Mouse (Mus musculus) kidney, embryonic 14.5 days (tissue): ENCODE data around the gene Serpinf2. TPM values are rescaled to one million over a fixed set of nuclear protein-coding genes. Genes with fewer than 3 reads are reported as not detected.

ENCODE experiments used
- ATAC-seq: fragments of 200-750 bp; cut with Nextera tagmentation; 2 replicates; pipeline ENCODE4 v1.8.0; 2017; ENCODE audit warnings: moderate number of reproducible peaks, mild to moderate bottlenecking, moderate TSS enrichment, moderate library complexity; ENCODE audit not compliant: low FRiP score, low TSS enrichment
- H3K27ac ChIP-seq: fragments of 300-500 bp; sonication (generic); 2 replicates; pipeline ENCODE4 v1.5.1; 2014; ENCODE audit warnings: low read depth, mild to moderate bottlenecking, low read length, moderate library complexity, mixed read lengths
- H3K27me3 ChIP-seq: fragments of 300-500 bp; sonication (generic); 2 replicates; pipeline ENCODE4 v1.6.1; 2014; ENCODE audit warnings: mild to moderate bottlenecking, low read length; ENCODE audit not compliant: control insufficient read depth, insufficient read depth
- H3K36me3 ChIP-seq: fragments of 300-500 bp; sonication (generic); 2 replicates; pipeline ENCODE4 v1.6.1; 2014; ENCODE audit warnings: low read length, mixed read lengths; ENCODE audit not compliant: control insufficient read depth, insufficient read depth
- H3K4me1 ChIP-seq: fragments of 300-500 bp; sonication (generic); 2 replicates; pipeline ENCODE4 v1.6.1; 2014; ENCODE audit warnings: low read length, mixed read lengths; ENCODE audit not compliant: control insufficient read depth, insufficient read depth
- H3K4me2 ChIP-seq: fragments of 300-500 bp; sonication (generic); replicated peaks from 2 replicates; pipeline ENCODE4 v1.6.1; 2014; ENCODE audit warnings: low read depth, mild to moderate bottlenecking, low read length
- H3K4me3 ChIP-seq: fragments of 300-500 bp; sonication (generic); 2 replicates; pipeline ENCODE4 v1.5.1; 2014; ENCODE audit warnings: mild to moderate bottlenecking, low read length
- H3K9ac ChIP-seq: fragments of 300-500 bp; sonication (generic); 2 replicates; pipeline ENCODE4 v1.6.1; 2014; ENCODE audit warnings: low read depth, mild to moderate bottlenecking, low read length, moderate library complexity
- H3K9me3 ChIP-seq: fragments of 300-500 bp; sonication (generic); 2 replicates; pipeline ENCODE4 v1.6.1; 2016; ENCODE audit warnings: low read length; ENCODE audit not compliant: control insufficient read depth
- WGBS: fragments of 180-500 bp; shearing (Covaris S2); extraction: QIAGEN DNeasy Blood & Tissue Kit; methylation state at CpG from one replicate; pipeline ENCODE4 v1.1.7; 2014; 5-methylcytosine and 5-hydroxymethylcytosine counted together
- polyA plus RNA-seq: library from polyadenylated mRNA; unstranded; fragments of >200 nt; fragmentation: Nextera tagmentation; extraction: Ambion mirVana; gene quantifications from 2 replicates; pipeline ENCODE4 v1.2.1, GENCODE M21; 2014

Serpinf2 gene
- polyA plus RNA-seq, 1 experiment from 2014 or later: 8.4 TPM

- Histone ChIP-seq H3K36me3 (no peaks in the 10 kb centered on the region), H3K27ac (no peak overlapping the region), H3K27me3 (no peaks in the 10 kb centered on the region), H3K9ac (no peak overlapping the region), H3K4me1 (no peaks in the 10 kb centered on the region), H3K9me3 (peaks cover 1% of the 10 kb centered on the region; the same call in 1 of the 2 replicates), H3K4me3 (no peak overlapping the region), H3K4me2 (no peak overlapping the region)
- no peak for ATAC-seq
- WGBS: 82% methylated on average over 9 of the region's 9 CpGs
Observed at GRCm38 (mm10) chr11:75429019-75429705, 10.2 kb downstream of the Serpinf2 start.

DNA sequence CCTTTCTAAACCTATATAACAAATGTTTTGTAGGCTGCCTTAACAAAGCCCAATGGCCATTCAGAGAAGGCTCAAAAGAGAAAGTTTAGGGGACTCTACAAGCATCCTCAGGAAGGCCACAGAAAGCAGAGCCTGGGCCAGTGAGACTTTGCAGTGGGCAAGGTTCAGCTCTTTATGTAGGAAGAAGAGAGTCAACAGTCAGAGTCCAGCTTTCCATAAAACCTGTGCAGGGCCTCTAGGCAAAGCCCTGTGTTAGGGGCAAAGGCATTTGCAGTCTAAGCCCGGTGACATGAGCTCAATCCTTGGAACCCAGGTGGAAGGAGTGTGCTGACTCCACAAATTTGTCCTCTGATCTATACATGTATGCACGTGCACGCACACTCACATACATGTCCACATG lies 14.9 kb downstream of the Serpinf2 start:
- H3K9ac ChIP-seq: no peak overlapping the region
- H3K9me3 ChIP-seq: no peaks in the 10 kb centered on the region
- H3K36me3 ChIP-seq: no peaks in the 10 kb centered on the region
- peaks cover 22% of the 10 kb centered on the region for H3K4me1 ChIP-seq
- H3K4me3 ChIP-seq: no peak overlapping the region
- no peaks in the 10 kb centered on the region for H3K27me3 ChIP-seq
- no peak overlapping the region for H3K4me2 ChIP-seq
- WGBS: 91% methylated on average over 3 of the region's 3 CpGs
- ATAC-seq: no peak
- H3K27ac ChIP-seq: no peak overlapping the region

GRCm38 (mm10) chr11:75424033-75424432 lies 15.4 kb downstream of the Serpinf2 start:
- ATAC-seq: no peak
- Histone ChIP-seq H3K4me2 (no peak overlapping the region), H3K4me3 (no peak overlapping the region), H3K27me3 (no peaks in the 10 kb centered on the region), H3K9ac (no peak overlapping the region), H3K36me3 (no peaks in the 10 kb centered on the region), H3K9me3 (no peaks in the 10 kb centered on the region), H3K4me1 (peaks cover 22% of the 10 kb centered on the region), H3K27ac (no peak overlapping the region)
- WGBS: 88% methylated on average over 9 of the region's 9 CpGs

- Histone ChIP-seq H3K4me1 (peaks cover 22% of the 10 kb centered on the region), H3K36me3 (no peaks in the 10 kb centered on the region), H3K9ac (no peak overlapping the region), H3K9me3 (no peaks in the 10 kb centered on the region), H3K27ac (no peak overlapping the region), H3K4me2 (no peak overlapping the region), H3K27me3 (no peaks in the 10 kb centered on the region), H3K4me3 (no peak overlapping the region)
- no peak for ATAC-seq
- 78% methylated on average over 3 of the region's 3 CpGs for WGBS
Observed at GRCm38 (mm10) chr11:75423091-75423490, 16.3 kb downstream of the Serpinf2 start.

DNA sequence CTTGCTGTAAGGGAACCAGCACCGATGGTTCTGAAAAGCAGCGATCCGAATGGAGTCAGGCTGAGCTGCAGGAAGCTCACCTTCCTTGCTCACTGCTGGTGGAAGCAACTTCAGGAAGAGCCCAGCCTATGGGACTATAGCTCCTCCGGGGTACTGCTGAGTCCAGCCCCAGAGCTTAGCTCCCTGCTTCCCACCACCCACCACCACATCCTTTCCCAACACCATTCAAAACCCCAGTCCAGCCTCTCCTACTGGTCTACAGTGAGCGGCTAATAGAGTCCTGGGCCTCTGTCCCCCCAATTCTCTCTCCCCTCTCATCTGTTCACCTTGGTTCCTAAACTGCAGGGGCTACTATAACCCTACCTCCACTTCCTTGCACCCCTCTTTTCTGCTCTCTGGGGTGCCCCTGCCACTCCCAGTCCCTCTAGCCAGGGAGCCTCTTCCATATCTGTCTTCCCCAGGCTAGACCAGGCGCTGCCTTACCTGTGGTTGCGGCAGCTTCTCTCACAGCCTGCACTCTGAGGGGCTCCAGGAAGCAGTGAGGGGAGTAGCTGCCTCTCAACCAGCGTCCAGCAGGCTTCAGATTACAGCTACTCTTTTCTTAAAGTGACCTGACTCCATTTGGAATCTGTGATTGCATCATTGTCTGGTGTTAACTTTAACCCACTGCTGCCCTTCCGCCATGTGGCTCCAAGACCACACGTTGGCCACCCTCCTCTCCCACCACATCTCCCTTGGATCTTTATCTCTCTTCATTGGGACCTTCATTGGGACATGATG lies 17.2 kb downstream of the Serpinf2 start, which contains the start of gene Serpinf1:
Gene Serpinf1 (minus strand): TSS at position 689 of the 780 bp plus-strand sequence.
- H3K9ac ChIP-seq: peak within 1 kb of the TSS; percentile 62
- peaks cover 22% of the 10 kb centered on the region for H3K4me1 ChIP-seq
- WGBS: 20% methylated on average over 10 of the region's 10 CpGs
- peak within 1 kb of the TSS; percentile 37; the same call in 1 of the 2 replicates for H3K27ac ChIP-seq
- peak within 1 kb of the TSS; percentile 64 for H3K4me2 ChIP-seq
- no peaks in the 10 kb centered on the region for H3K9me3 ChIP-seq
- no peaks in the 10 kb centered on the region for H3K36me3 ChIP-seq
- H3K4me3 ChIP-seq: peak within 1 kb of the TSS; percentile 42
- no peaks in the 10 kb centered on the region for H3K27me3 ChIP-seq
- peak; percentile 76 for ATAC-seq

GRCm38 (mm10) chr11:75421375-75422012 lies 17.9 kb downstream of the Serpinf2 start:
- peak overlapping the region; percentile 62 for H3K9ac ChIP-seq
- H3K4me1 ChIP-seq: peaks cover 22% of the 10 kb centered on the region
- H3K4me2 ChIP-seq: peak overlapping the region; percentile 64
- peak overlapping the region; percentile 42 for H3K4me3 ChIP-seq
- ATAC-seq: peak; percentile 66
- H3K36me3 ChIP-seq: no peaks in the 10 kb centered on the region
- H3K9me3 ChIP-seq: no peaks in the 10 kb centered on the region
- peak overlapping the region; percentile 37; the same call in 1 of the 2 replicates for H3K27ac ChIP-seq
- 36% methylated on average over 6 of the region's 6 CpGs for WGBS
- H3K27me3 ChIP-seq: no peaks in the 10 kb centered on the region

GRCm38 (mm10) chr11:75420810-75421374 lies 18.5 kb downstream of the Serpinf2 start:
- Histone ChIP-seq H3K4me1 (peaks cover 22% of the 10 kb centered on the region), H3K27ac (no peak overlapping the region), H3K36me3 (0 out of 2 replicates have a peak, but pooled peaks cover 4% of the 10 kb centered on the region), H3K4me2 (peak overlapping the region; percentile 64; the same call in 1 of the 2 replicates), H3K9me3 (no peaks in the 10 kb centered on the region), H3K9ac (0 out of 2 replicates have a peak overlapping the region, but pooled peaks have one; percentile 62), H3K27me3 (no peaks in the 10 kb centered on the region), H3K4me3 (no peak overlapping the region)
- 46% methylated on average over 5 of the region's 5 CpGs for WGBS
- ATAC-seq: peak; percentile 3; the same call in 1 of the 2 replicates

DNA sequence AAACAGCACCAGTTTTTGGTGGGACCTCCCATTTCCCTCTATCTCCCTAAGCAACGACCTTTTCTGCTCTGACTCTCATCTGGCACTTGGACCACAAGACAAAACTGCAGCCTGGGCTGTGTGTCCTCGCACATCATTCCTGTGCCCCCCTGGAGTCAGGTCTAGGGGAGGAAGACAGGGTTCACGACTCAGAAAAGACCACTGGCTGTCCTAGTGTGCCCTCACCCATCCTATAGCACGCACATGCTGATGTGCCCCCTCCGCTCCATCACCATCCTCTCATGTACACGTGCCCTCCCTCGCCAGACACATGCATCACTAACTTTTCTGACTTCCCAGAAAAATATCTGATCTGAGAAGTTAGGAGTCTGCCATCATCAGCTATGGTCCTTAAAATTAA lies 19.4 kb downstream of the Serpinf2 start:
- H3K27ac ChIP-seq: no peak overlapping the region
- 83% methylated on average over 7 of the region's 7 CpGs for WGBS
- H3K4me3 ChIP-seq: no peak overlapping the region
- ATAC-seq: no peak
- H3K9ac ChIP-seq: no peak overlapping the region
- peaks cover 8% of the 10 kb centered on the region; the same call in 1 of the 2 replicates for H3K36me3 ChIP-seq
- no peaks in the 10 kb centered on the region for H3K27me3 ChIP-seq
- H3K4me1 ChIP-seq: peaks cover 22% of the 10 kb centered on the region
- no peak overlapping the region for H3K4me2 ChIP-seq
- H3K9me3 ChIP-seq: no peaks in the 10 kb centered on the region
